Mouse (Mus musculus) heart, adult 2 months (tissue): ENCODE data around the gene Lif. TPM values are rescaled to one million over a fixed set of nuclear protein-coding genes. Genes with fewer than 3 reads are reported as not detected.

Experiments used
- DNase-seq, 2 experiments: peaks; one replicate each; pipeline ENCODE4 v3.0.0; 2021
- H3K27ac ChIP-seq: fragments of 200-600 bp; 2 replicates; pipeline ENCODE4 v1.8.1; 2022
- H3K27me3 ChIP-seq: fragments of 200-500 bp; 2 replicates; pipeline ENCODE4 v1.6.1; 2012; ENCODE audit warnings: mild to moderate bottlenecking, low read length, inconsistent platforms, mixed read lengths; ENCODE audit not compliant: control insufficient read depth, insufficient read depth
- H3K36me3 ChIP-seq: fragments of 200-500 bp; 2 replicates; pipeline ENCODE4 v1.6.1; 2012; ENCODE audit warnings: low read length, inconsistent platforms; ENCODE audit not compliant: control insufficient read depth, insufficient read depth
- H3K4me1 ChIP-seq: fragments of 200-500 bp; 2 replicates; pipeline ENCODE4 v1.6.1; 2011; ENCODE audit warnings: low read length; ENCODE audit not compliant: control insufficient read depth, insufficient read depth
- H3K4me3 ChIP-seq: fragments of 200-600 bp; 2 replicates; pipeline ENCODE4 v1.8.1; 2022
- H3K79me2 ChIP-seq: fragments of 200-500 bp; replicated peaks from 2 replicates; pipeline ENCODE4 v1.6.1; 2012; ENCODE audit warnings: mild to moderate bottlenecking, inconsistent platforms, low read length, moderate library complexity, mixed read lengths; ENCODE audit not compliant: control insufficient read depth, insufficient read depth
- H3K9ac ChIP-seq: fragments of 200-500 bp; 2 replicates; pipeline ENCODE4 v1.6.1; 2012; ENCODE audit warnings: low read depth, mild to moderate bottlenecking, control low read depth, inconsistent platforms, low read length, mixed read lengths
- CTCF ChIP-seq: fragments of 200-600 bp; IDR thresholded peaks from 2 replicates; pipeline ENCODE4 v1.8.1; 2022; ENCODE audit warnings: antibody characterized with exemption, mild to moderate bottlenecking, moderate library complexity
- EP300 ChIP-seq: fragments of 200-500 bp; IDR thresholded peaks from 2 replicates; pipeline ENCODE4 v1.6.1; 2011; ENCODE audit warnings: low read depth, low read length, control low read depth; ENCODE audit not compliant: insufficient read depth
- POLR2A ChIP-seq: fragments of 200-500 bp; IDR thresholded peaks from 2 replicates; pipeline ENCODE4 v1.6.1; 2011; ENCODE audit warnings: mild to moderate bottlenecking, low read depth, low read length, control low read depth; ENCODE audit not compliant: insufficient read depth
- WGBS: fragments of 180-500 bp; shearing (Covaris S2); methylation state at CpG from one replicate; pipeline ENCODE4 v1.1.7; 2018; 5-methylcytosine and 5-hydroxymethylcytosine counted together
- intact Hi-C: fragments of 180-260 bp; cut with DNase I; formaldehyde crosslinking; loops from one replicate; pipeline ENCODE4 v1.15.1; 2025
- polyA plus RNA-seq: library from polyadenylated mRNA; depleted of rRNA; stranded (reverse); fragments of >200 nt; gene quantifications from 2 replicates; pipeline ENCODE4 v1.2.3, GENCODE M21; 2012
- total RNA-seq, 2 experiments: library from RNA; stranded (reverse); gene quantifications; 2 replicates each; pipeline ENCODE4 v1.2.3; 2021

Lif gene
- total and polyA plus RNA-seq, 3 experiments: 0.21 to 1.5 (median 0.36) TPM

- intact Hi-C loops: no loop called here
- no peaks in the 10 kb centered on the region for H3K36me3 ChIP-seq
- no peak for DNase-seq
- TF ChIP-seq CTCF: no peak
- no peak for TF ChIP-seq EP300
- TF ChIP-seq POLR2A: no peak
- H3K27ac ChIP-seq: no peak overlapping the region
- H3K27me3 ChIP-seq: no peaks in the 10 kb centered on the region
- no peak overlapping the region for H3K9ac ChIP-seq
- no peaks in the 10 kb centered on the region for H3K79me2 ChIP-seq
- WGBS: 74% methylated on average over 5 of the region's 5 CpGs
- no peak overlapping the region for H3K4me3 ChIP-seq
- peaks cover 3% of the 10 kb centered on the region for H3K4me1 ChIP-seq
Measured at GRCm38 (mm10) chr11:4226569-4227325, 30.6 kb upstream of the Lif start.

GRCm38 (mm10) chr11:4228463-4228862, 28.9 kb upstream of the Lif start:
- peak; percentile 54 to 72 for DNase-seq
- whole genome bisulfite sequencing: 28% methylated on average over 8 of the region's 8 CpGs

GRCm38 (mm10) chr11:4229841-4230240, 27.5 kb upstream of the Lif start:
- no peak overlapping the region for H3K27ac ChIP-seq
- H3K27me3 ChIP-seq: no peaks in the 10 kb centered on the region
- 72% methylated on average over 4 of the region's 4 CpGs for WGBS
- intact Hi-C loops: no loop called here
- peaks cover 3% of the 10 kb centered on the region for H3K4me1 ChIP-seq
- H3K9ac ChIP-seq: no peak overlapping the region
- TF ChIP-seq CTCF (no peak), EP300 (no peak), POLR2A (no peak)
- DNase-seq: no peak
- no peak overlapping the region for H3K4me3 ChIP-seq
- no peaks in the 10 kb centered on the region for H3K79me2 ChIP-seq
- no peaks in the 10 kb centered on the region for H3K36me3 ChIP-seq

More at GRCm38 (mm10) chr11:4228463-4228862, 28.9 kb upstream of the Lif start:
- no peaks in the 10 kb centered on the region for H3K27me3 ChIP-seq
- no peak overlapping the region for H3K4me3 ChIP-seq
- TF ChIP-seq EP300 (no peak), CTCF (no peak), POLR2A (no peak)
- H3K4me1 ChIP-seq: peaks cover 3% of the 10 kb centered on the region
- intact Hi-C loops: no loop called here
- H3K79me2 ChIP-seq: no peaks in the 10 kb centered on the region
- H3K9ac ChIP-seq: no peak overlapping the region
- H3K36me3 ChIP-seq: no peaks in the 10 kb centered on the region
- H3K27ac ChIP-seq: no peak overlapping the region

GRCm38 (mm10) chr11:4231435-4231834, 25.9 kb upstream of the Lif start:
- no peaks in the 10 kb centered on the region for H3K27me3 ChIP-seq
- no peaks in the 10 kb centered on the region for H3K79me2 ChIP-seq
- H3K9ac ChIP-seq: no peak overlapping the region
- H3K4me1 ChIP-seq: peaks cover 3% of the 10 kb centered on the region
- H3K36me3 ChIP-seq: no peaks in the 10 kb centered on the region
- intact Hi-C loops: no loop called here
- H3K4me3 ChIP-seq: no peak overlapping the region
- no peak for DNase-seq
- H3K27ac ChIP-seq: no peak overlapping the region
- TF ChIP-seq EP300 (no peak), POLR2A (no peak), CTCF (no peak)
- WGBS: 86% methylated on average over 2 of the region's 2 CpGs

DNA sequence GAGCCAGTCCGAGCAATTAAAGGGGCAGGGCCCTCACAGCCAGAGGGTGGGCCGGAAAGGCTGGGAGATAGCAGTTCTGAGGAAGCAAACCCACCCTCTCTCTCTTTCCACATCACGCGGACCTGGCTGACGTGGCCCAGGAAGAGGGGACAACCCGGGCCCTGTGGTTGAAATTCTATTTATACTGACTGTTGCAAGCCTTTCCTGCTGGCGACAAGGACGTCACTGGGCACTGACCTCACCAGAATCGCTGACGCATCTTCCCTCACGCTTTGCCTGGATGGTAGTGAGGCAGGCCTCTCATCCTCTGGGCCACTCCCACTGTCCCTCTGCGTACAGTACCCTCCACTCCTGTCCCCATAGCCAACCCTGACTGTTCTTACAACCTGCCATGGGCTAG, 24.7 kb upstream of the Lif start:
- H3K79me2 ChIP-seq: no peaks in the 10 kb centered on the region
- DNase-seq: peak in 1 of 2 experiments; percentile 54
- no peaks in the 10 kb centered on the region for H3K36me3 ChIP-seq
- H3K9ac ChIP-seq: no peak overlapping the region
- WGBS: 37% methylated on average over 12 of the region's 12 CpGs
- H3K4me3 ChIP-seq: no peak overlapping the region
- TF ChIP-seq CTCF (no peak), POLR2A (no peak), EP300 (no peak)
- intact Hi-C loops: no loop called here
- no peak overlapping the region for H3K27ac ChIP-seq
- H3K4me1 ChIP-seq: peaks cover 3% of the 10 kb centered on the region
- H3K27me3 ChIP-seq: no peaks in the 10 kb centered on the region

DNA sequence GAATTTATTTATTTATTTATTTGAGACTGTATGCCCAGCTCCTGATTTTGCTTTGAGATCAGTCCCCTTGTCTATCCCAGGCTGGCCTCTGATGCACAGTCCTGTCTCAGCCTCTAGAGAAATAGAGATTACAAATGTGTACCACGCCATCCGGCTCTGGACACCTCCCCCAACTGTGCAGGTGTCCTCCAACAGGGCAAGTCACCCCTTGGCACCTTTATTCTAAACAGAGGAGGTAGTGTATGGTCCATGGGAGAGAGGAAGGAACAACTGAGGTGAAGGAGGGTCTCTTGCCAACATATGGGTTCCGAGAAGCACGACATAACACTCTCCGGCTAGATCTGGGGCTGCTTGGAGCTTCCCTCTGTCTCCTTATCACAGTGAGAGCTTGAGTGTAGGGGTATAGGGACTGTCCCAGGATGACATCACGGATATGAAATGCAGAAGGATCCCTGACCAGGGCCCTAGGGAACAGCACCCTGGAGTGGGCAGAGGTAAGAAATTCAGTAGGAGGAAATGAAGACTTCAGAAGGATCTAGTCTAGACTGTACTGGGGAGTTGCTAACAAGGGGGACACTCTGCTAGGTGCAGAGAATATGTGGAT, 22.2 kb upstream of the Lif start:
- Histone ChIP-seq H3K9ac (no peak overlapping the region), H3K4me3 (no peak overlapping the region), H3K27me3 (no peaks in the 10 kb centered on the region; the same call in 1 of the 2 replicates), H3K27ac (no peak overlapping the region), H3K79me2 (no peaks in the 10 kb centered on the region), H3K4me1 (no peaks in the 10 kb centered on the region), H3K36me3 (no peaks in the 10 kb centered on the region)
- intact Hi-C loops: no loop called here
- DNase-seq: no peak
- TF ChIP-seq POLR2A (no peak), CTCF (no peak), EP300 (no peak)
- 88% methylated on average over 6 of the region's 6 CpGs for WGBS
